Mouse (Mus musculus) bone marrow macrophage, adult 2 months (primary cell): ENCODE measurements around the gene Ccdc38.
"Not testable (repeated sequence)": the region's sequence is repeated elsewhere in the genome, so short reads cannot be mapped to it uniquely, and the experiment has no call there.

Experiments used
- CTCF ChIP-seq: IDR thresholded peaks from 2 replicates; pipeline ENCODE4 v1.5.1; 2012; ENCODE audit warnings: low read depth, mild to moderate bottlenecking, low read length, moderate library complexity
- POLR2A ChIP-seq: IDR thresholded peaks from 2 replicates; pipeline ENCODE4 v1.6.1; 2012; ENCODE audit warnings: mild to moderate bottlenecking, low read depth, low read length, borderline replicate concordance

GRCm38 (mm10) chr10:93557971-93558370 lies 17.5 kb downstream of the Ccdc38 start:
- TF ChIP-seq POLR2A, CTCF: not testable (repeated sequence)
